Mouse (Mus musculus): ENCODE data around the gene Ttf2.
A peak's percentile ranks its signal among the peaks of the same experiment; 100 is the strongest.

The Ttf2 gene

GRCm38 (mm10) chr3:100989417-100989816, 20.0 kb upstream of the Ttf2 start:
- no peak for DNase-seq (ENCODE audit: inconsistent age in 2 of 2, low spot score in 1 of 2)

GRCm38 (mm10) chr3:100979290-100979689, 9.8 kb upstream of the Ttf2 start:
- DNase-seq (ENCODE audit: inconsistent age in 2 of 2, low spot score in 1 of 2) = no peak

- peak in 1 of 2 experiments; percentile 74 for DNase-seq (ENCODE audit: inconsistent age in 2 of 2, low spot score in 1 of 2)
Observed at GRCm38 (mm10) chr3:100973906-100974305, 4.4 kb upstream of the Ttf2 start.

GRCm38 (mm10) chr3:100963849-100964542, 5.5 kb downstream of the Ttf2 start:
- DNase-seq (ENCODE audit: inconsistent age in 2 of 2, low spot score in 1 of 2) = peak; percentile 22 to 73

GRCm38 (mm10) chr3:100961501-100961900, 8.0 kb downstream of the Ttf2 start:
- no peak for DNase-seq (ENCODE audit: inconsistent age in 2 of 2, low spot score in 1 of 2)

- DNase-seq (ENCODE audit: inconsistent age in 2 of 2, low spot score in 1 of 2) = no peak
Observed at GRCm38 (mm10) chr3:100961007-100961406, 8.5 kb downstream of the Ttf2 start.

- no peak for DNase-seq (ENCODE audit: inconsistent age in 2 of 2, low spot score in 1 of 2)
Observed at GRCm38 (mm10) chr3:100954616-100955015, 14.8 kb downstream of the Ttf2 start.

GRCm38 (mm10) chr3:100951531-100951930, 17.9 kb downstream of the Ttf2 start:
- DNase-seq (ENCODE audit: inconsistent age in 2 of 2, low spot score in 1 of 2) = no peak

- DNase-seq (ENCODE audit: inconsistent age in 2 of 2, low spot score in 1 of 2) = peak; percentile 22 to 78
Observed at GRCm38 (mm10) chr3:100947286-100947685, 22.2 kb downstream of the Ttf2 start.

GRCm38 (mm10) chr3:100940496-100941037, 28.9 kb downstream of the Ttf2 start:
- DNase-seq (ENCODE audit: inconsistent age in 2 of 2, low spot score in 1 of 2) = no peak

- DNase-seq (ENCODE audit: inconsistent age in 2 of 2, low spot score in 1 of 2) = no peak
Observed at GRCm38 (mm10) chr3:100938211-100938610, 31.3 kb downstream of the Ttf2 start.

GRCm38 (mm10) chr3:100936201-100936600, 33.3 kb downstream of the Ttf2 start:
- no peak for DNase-seq (ENCODE audit: inconsistent age in 2 of 2, low spot score in 1 of 2)

- no peak for DNase-seq (ENCODE audit: inconsistent age in 2 of 2, low spot score in 1 of 2)
Observed at GRCm38 (mm10) chr3:100935521-100935920, 33.9 kb downstream of the Ttf2 start.

- no peak for DNase-seq (ENCODE audit: inconsistent age in 2 of 2, low spot score in 1 of 2)
Observed at GRCm38 (mm10) chr3:100932077-100932944, 37.2 kb downstream of the Ttf2 start.

- DNase-seq (ENCODE audit: inconsistent age in 2 of 2, low spot score in 1 of 2) = no peak
Observed at GRCm38 (mm10) chr3:100931332-100932076, 38.0 kb downstream of the Ttf2 start.

- no peak for DNase-seq (ENCODE audit: inconsistent age in 2 of 2, low spot score in 1 of 2)
Observed at GRCm38 (mm10) chr3:100925176-100925575, 44.3 kb downstream of the Ttf2 start.

GRCm38 (mm10) chr3:100924065-100924732, 45.3 kb downstream of the Ttf2 start:
- no peak for DNase-seq (ENCODE audit: inconsistent age in 2 of 2, low spot score in 1 of 2)

GRCm38 (mm10) chr3:100922506-100923375, 46.7 kb downstream of the Ttf2 start:
- DNase-seq (ENCODE audit: inconsistent age in 2 of 2, low spot score in 1 of 2) = peak in 1 of 2 experiments; percentile 36

- peak; percentile 99 to 100 for DNase-seq (ENCODE audit: inconsistent age in 2 of 2, low spot score in 1 of 2)
Observed at GRCm38 (mm10) chr3:100921825-100922505, 47.5 kb downstream of the Ttf2 start, which contains the start of gene Trim45. TSS of gene Trim45 (plus strand) at chr3:100922202.

Measured in adrenal gland, adult (tissue).